ENCODE assay signal across 20 mouse cellular contexts in the genomic region with DNA sequence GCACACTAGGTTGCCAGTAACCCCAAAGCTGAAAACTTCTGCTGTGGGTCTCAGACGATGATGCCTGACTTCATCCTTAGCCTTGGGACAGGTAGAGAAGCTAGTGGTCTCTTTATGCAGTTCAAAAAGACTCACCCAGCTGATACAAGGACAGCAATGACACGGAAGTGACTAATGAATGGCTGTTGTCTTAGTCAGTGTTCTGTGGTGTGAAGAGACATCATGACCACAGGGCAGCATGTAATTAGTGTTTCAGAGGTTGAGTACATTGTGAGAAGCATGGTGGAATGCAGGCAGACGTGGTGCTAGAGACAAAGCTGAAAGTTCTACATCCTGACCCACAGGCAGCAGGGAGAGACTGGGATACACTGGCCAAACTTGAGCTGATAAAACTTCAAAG. TPM values are rescaled to one million over a fixed set of nuclear protein-coding genes. Genes with fewer than 3 reads are reported as not detected.
DNase-seq lines count a peak whose midpoint lies in the region; ATAC-seq and TF ChIP-seq lines count a peak whose summit lies in the region.
"Had no signal": no experiment of that assay in that cellular context is flagged by ENCODE, and none has a peak within 500 bp of the region (broad histone marks: within the 10 kb centered on the region; RNA-seq: fewer than 3 reads in every experiment).

No protein-coding gene starts in this region.

- no peaks in the 10 kb centered on the region for H3K36me3 ChIP-seq in heart, embryonic 15.5 days
- H3K36me3 ChIP-seq in C2C12 (ENCODE audit: control insufficient read depth, insufficient read depth): no peaks in the 10 kb centered on the region
- H3K36me3 ChIP-seq in myocyte (ENCODE audit: control insufficient read depth, insufficient read depth): no peaks in the 10 kb centered on the region
- no peaks in the 10 kb centered on the region for H3K36me3 ChIP-seq in kidney, embryonic 14.5 days (ENCODE audit: control insufficient read depth, insufficient read depth, low read length)
- H3K36me3 ChIP-seq in hindbrain, embryonic 12.5 days: no peaks in the 10 kb centered on the region
- H3K36me3 ChIP-seq: embryonic facial prominence, embryonic 10.5 days; heart, embryonic 12.5 days; hindbrain, embryonic 13.5 days had no signal

- H3ac ChIP-seq in C2C12 (ENCODE audit: control insufficient read depth, insufficient read length, low read depth): no peak overlapping the region
- H3ac ChIP-seq in myocyte (ENCODE audit: control insufficient read depth, insufficient read length): no peak overlapping the region

- no peak for TF ChIP-seq POLR2A in myocyte (IDR thresholded peaks at IDR 0.05; ENCODE audit: insufficient read length, low read depth)

- no peak overlapping the region for H3K4me3 ChIP-seq in heart, embryonic 15.5 days
- H3K4me3 ChIP-seq in C2C12 (ENCODE audit: insufficient read depth, poor library complexity, severe bottlenecking) (no peak overlapping the region), myocyte (no peak overlapping the region)
- no peak overlapping the region for H3K4me3 ChIP-seq in kidney, embryonic 14.5 days (ENCODE audit: low read length)
- no peak overlapping the region for H3K4me3 ChIP-seq in hindbrain, embryonic 12.5 days

- ATAC-seq in heart, embryonic 15.5 days (replicated peaks; ENCODE audit: insufficient number of reproducible peaks, insufficient read depth, low FRiP score, low read depth): no peak
- ATAC-seq in kidney, embryonic 14.5 days (ENCODE audit: low FRiP score, low TSS enrichment): no peak
- no peak for ATAC-seq in hindbrain, embryonic 12.5 days (ENCODE audit: low FRiP score)
- ATAC-seq: forebrain, embryonic 13.5 days had no signal

- 0 out of 2 replicates have a peak overlapping the region, but pooled peaks have one; percentile 94 for H3K4me2 ChIP-seq in heart, embryonic 15.5 days
- H3K4me2 ChIP-seq in myocyte (ENCODE audit: low read depth): peak overlapping the region; percentile 77
- H3K4me2 ChIP-seq in kidney, embryonic 14.5 days (replicated peaks; ENCODE audit: low read depth, low read length): no peak overlapping the region
- no peak overlapping the region for H3K4me2 ChIP-seq in hindbrain, embryonic 12.5 days (replicated peaks)

- H3K4me1 ChIP-seq in heart, embryonic 15.5 days (replicated peaks): peaks cover 20% of the 10 kb centered on the region
- H3K4me1 ChIP-seq in kidney, embryonic 14.5 days (ENCODE audit: control insufficient read depth, insufficient read depth, low read length): peaks cover 12% of the 10 kb centered on the region; the same call in 1 of the 2 replicates
- peaks cover 16% of the 10 kb centered on the region for H3K4me1 ChIP-seq in hindbrain, embryonic 12.5 days

- no peak for DNase-seq in heart, postnatal 10 days
- DNase-seq in 3T3-L1 (ENCODE audit: low read depth, low spot score): peak; percentile 48
- DNase-seq: adrenal gland, postnatal 36 days; cerebellum, adult 11 months; cerebellum, adult 9-11 months; cerebellum, postnatal 36 days; gastrocnemius, adult 2 months; gastrocnemius, postnatal 25 days; heart, postnatal 4 days; kidney, adult 2 months had no signal

- H3K27ac ChIP-seq in heart, embryonic 15.5 days: no peak overlapping the region
- no peak overlapping the region for H3K27ac ChIP-seq in kidney, embryonic 14.5 days (ENCODE audit: low read depth, low read length)
- H3K27ac ChIP-seq in hindbrain, embryonic 12.5 days: no peak overlapping the region
- H3K27ac ChIP-seq: forebrain, embryonic 13.5 days; gastrocnemius, adult 2 months; hindbrain, embryonic 13.5 days; hindbrain, postnatal 0 days had no signal

- H3K27me3 ChIP-seq in heart, embryonic 15.5 days: no peaks in the 10 kb centered on the region
- no peaks in the 10 kb centered on the region for H3K27me3 ChIP-seq in C2C12 (ENCODE audit: control insufficient read depth, insufficient read depth, insufficient read length)
- no peaks in the 10 kb centered on the region for H3K27me3 ChIP-seq in myocyte (ENCODE audit: control insufficient read depth, insufficient read depth, insufficient read length)
- no peaks in the 10 kb centered on the region for H3K27me3 ChIP-seq in kidney, embryonic 14.5 days (ENCODE audit: control insufficient read depth, insufficient read depth, low read length)
- H3K27me3 ChIP-seq in hindbrain, embryonic 12.5 days: peaks cover 20% of the 10 kb centered on the region

- no peaks in the 10 kb centered on the region for H3K79me2 ChIP-seq in C2C12 (ENCODE audit: control insufficient read depth, insufficient read depth)
- no peaks in the 10 kb centered on the region for H3K79me2 ChIP-seq in myocyte (ENCODE audit: control insufficient read depth, insufficient read depth)

- H3K9ac ChIP-seq in heart, embryonic 15.5 days: no peak overlapping the region
- H3K9ac ChIP-seq in kidney, embryonic 14.5 days (ENCODE audit: low read depth, low read length): no peak overlapping the region
- H3K9ac ChIP-seq in hindbrain, embryonic 12.5 days: no peak overlapping the region

- H3K9me3 ChIP-seq in heart, embryonic 15.5 days (replicated peaks): no peaks in the 10 kb centered on the region
- no peaks in the 10 kb centered on the region for H3K9me3 ChIP-seq in kidney, embryonic 14.5 days (ENCODE audit: control insufficient read depth, low read length)
- H3K9me3 ChIP-seq in hindbrain, embryonic 12.5 days (replicated peaks): no peaks in the 10 kb centered on the region
- H3K9me3 ChIP-seq: embryonic facial prominence, embryonic 10.5 days; forebrain, embryonic 13.5 days; heart, embryonic 12.5 days; hindbrain, embryonic 13.5 days had no signal

- WGBS in heart, embryonic 15.5 days: 72% methylated on average over 3 of the region's 3 CpGs
- 81% methylated on average over 3 of the region's 3 CpGs for WGBS in kidney, embryonic 14.5 days
- 75% methylated on average over 3 of the region's 3 CpGs for WGBS in hindbrain, embryonic 12.5 days

- intact Hi-C loops in heart, postnatal 10 days (cut with DNase I): loop anchor here (1.0 to 5.0 kb wide), 4 partner anchors 40 to 310 kb away; partner anchors contain the start of genes Catsperd, Lonp1 and Rpl36

- H3K79me3 ChIP-seq in C2C12 (ENCODE audit: low read depth): no peaks in the 10 kb centered on the region

- TF ChIP-seq CTCF in C2C12 (IDR thresholded peaks at IDR 0.05; ENCODE audit: control insufficient read depth, insufficient read depth, insufficient read length): no peak

TF ChIP-seq in C2C12, 6 proteins besides CTCF, POLR2A, EP300 and RAD21:
- no peak for TF ChIP-seq MYOG (IDR thresholded peaks at IDR 0.05; ENCODE audit: control insufficient read depth, extremely low read depth, insufficient read length)
- TF ChIP-seq MYOD1 (IDR thresholded peaks at IDR 0.05; ENCODE audit: control insufficient read depth, insufficient read length, low read depth): peak; percentile 45
- TF ChIP-seq FOSL1 (IDR thresholded peaks at IDR 0.05; ENCODE audit: insufficient read depth, low read length, poor library complexity, severe bottlenecking): peak; percentile 72
- TF ChIP-seq USF1 (IDR thresholded peaks at IDR 0.05; ENCODE audit: low read depth): no peak
- no peak for TF ChIP-seq CEBPB (IDR thresholded peaks at IDR 0.05; ENCODE audit: low read depth)

TF ChIP-seq in myocyte, 11 proteins besides CTCF, POLR2A, EP300 and RAD21 (continues in another document):
- TF ChIP-seq MYOD1 (IDR thresholded peaks at IDR 0.05; ENCODE audit: control insufficient read depth in 1 of 3, insufficient read length in 2 of 3, low read depth in 2 of 3): no peak
- TF ChIP-seq USF1 (IDR thresholded peaks at IDR 0.05; ENCODE audit: low read depth): no peak
- TF ChIP-seq TCF12 (IDR thresholded peaks at IDR 0.05; ENCODE audit: insufficient read depth, poor library complexity, severe bottlenecking): no peak
- TF ChIP-seq REST (IDR thresholded peaks at IDR 0.05; ENCODE audit: insufficient read depth, insufficient read length): no peak
- TF ChIP-seq MYOG (IDR thresholded peaks at IDR 0.05; ENCODE audit: control insufficient read depth in 1 of 3, insufficient read depth in 1 of 3, insufficient read length in 2 of 3, low read depth in 2 of 3): no peak

RNA-seq across cellular contexts. Expression of gene Ranbp3, which starts 5.5 kb away (rescaled TPM):
- 51.9 and 65.2 TPM in 2 replicates for polyA plus RNA-seq in heart, embryonic 15.5 days (2015; fragmentation: Nextera tagmentation; extraction: Ambion mirVana)
- total RNA-seq in heart, postnatal 10 days (2021): 10 to 100 TPM; 48.1 to 52.9 TPM
- polyA plus RNA-seq in C2C12 (2012; fragmentation: generic; extraction: Trizol): 107 TPM
- polyA plus RNA-seq in myocyte (2012; fragmentation: generic; extraction: Trizol): 70.0 TPM
- polyA plus RNA-seq in kidney, embryonic 14.5 days (2014; fragmentation: Nextera tagmentation; extraction: Ambion mirVana): 80.7 and 107 TPM in 2 replicates
- polyA plus RNA-seq in hindbrain, embryonic 12.5 days (2016; fragmentation: Nextera tagmentation; extraction: Ambion mirVana): 98.2 and 105 TPM in 2 replicates

RNA-seq across cellular contexts. Expression of gene Catsperd, which starts 39.6 kb away (rescaled TPM):
- 0.09 and 0.13 TPM in 2 replicates for polyA plus RNA-seq in heart, embryonic 15.5 days (2015; fragmentation: Nextera tagmentation; extraction: Ambion mirVana)
- total RNA-seq in heart, postnatal 10 days (2021): under 1 TPM in 1 of 2 experiments, not detected in 1; 0.22 TPM
- polyA plus RNA-seq in C2C12 (2012; fragmentation: generic; extraction: Trizol) (0.07 TPM), myocyte (2012; fragmentation: generic; extraction: Trizol) (0.16 TPM)
- polyA plus RNA-seq in kidney, embryonic 14.5 days (2014; fragmentation: Nextera tagmentation; extraction: Ambion mirVana): 1.2 and 1.3 TPM in 2 replicates
- polyA plus RNA-seq in hindbrain, embryonic 12.5 days (2016; fragmentation: Nextera tagmentation; extraction: Ambion mirVana): 0.74 and 0.98 TPM in 2 replicates
- total RNA-seq: gastrocnemius, postnatal 25 days had no signal

RNA-seq across cellular contexts. Expression of gene Lonp1, which starts 40.9 kb away (rescaled TPM):
- 46.4 and 57.4 TPM in 2 replicates for polyA plus RNA-seq in heart, embryonic 15.5 days (2015; fragmentation: Nextera tagmentation; extraction: Ambion mirVana)
- 10 to 100 TPM; 93.9 to 99.2 TPM for total RNA-seq in heart, postnatal 10 days (2021)
- polyA plus RNA-seq in C2C12 (2012; fragmentation: generic; extraction: Trizol) (120 TPM), myocyte (2012; fragmentation: generic; extraction: Trizol) (278 TPM)
- polyA plus RNA-seq in kidney, embryonic 14.5 days (2014; fragmentation: Nextera tagmentation; extraction: Ambion mirVana): 45.9 and 63.2 TPM in 2 replicates
- 50.6 and 55.5 TPM in 2 replicates for polyA plus RNA-seq in hindbrain, embryonic 12.5 days (2016; fragmentation: Nextera tagmentation; extraction: Ambion mirVana)

RNA-seq across cellular contexts. Expression of gene Ndufa11, which starts 50.0 kb away (rescaled TPM):
- polyA plus RNA-seq in heart, embryonic 15.5 days (2015; fragmentation: Nextera tagmentation; extraction: Ambion mirVana): 912 and 1,025 TPM in 2 replicates
- 100 to 1,000 TPM; 794 to 859 TPM for total RNA-seq in heart, postnatal 10 days (2021)
- polyA plus RNA-seq in C2C12 (2012; fragmentation: generic; extraction: Trizol): 312 TPM
- polyA plus RNA-seq in myocyte (2012; fragmentation: generic; extraction: Trizol): 469 TPM
- polyA plus RNA-seq in kidney, embryonic 14.5 days (2014; fragmentation: Nextera tagmentation; extraction: Ambion mirVana): 447 and 572 TPM in 2 replicates
- polyA plus RNA-seq in hindbrain, embryonic 12.5 days (2016; fragmentation: Nextera tagmentation; extraction: Ambion mirVana): 323 and 382 TPM in 2 replicates

RNA-seq across cellular contexts. Expression of gene Vmac, which starts 50.2 kb away (rescaled TPM):
- 11.6 and 16.5 TPM in 2 replicates for polyA plus RNA-seq in heart, embryonic 15.5 days (2015; fragmentation: Nextera tagmentation; extraction: Ambion mirVana)
- 1 to 10 TPM; 5.4 to 9.8 TPM for total RNA-seq in heart, postnatal 10 days (2021)
- 4.5 TPM for polyA plus RNA-seq in C2C12 (2012; fragmentation: generic; extraction: Trizol)
- 6.5 TPM for polyA plus RNA-seq in myocyte (2012; fragmentation: generic; extraction: Trizol)
- 17.6 and 23.6 TPM in 2 replicates for polyA plus RNA-seq in kidney, embryonic 14.5 days (2014; fragmentation: Nextera tagmentation; extraction: Ambion mirVana)
- 15.3 and 18.1 TPM in 2 replicates for polyA plus RNA-seq in hindbrain, embryonic 12.5 days (2016; fragmentation: Nextera tagmentation; extraction: Ambion mirVana)

Comparison
In these comparisons a context has a peak if more than half of its experiments do, and no peak if none do; other contexts are left out.
1. H3K4me2 ChIP-seq: peak in heart, embryonic 15.5 days (single experiment) and myocyte (single experiment); none in kidney, embryonic 14.5 days (single experiment) and hindbrain, embryonic 12.5 days (single experiment).